Mouse (Mus musculus): ENCODE data around the gene AC124502.3. TPM values are rescaled to one million over a fixed set of nuclear protein-coding genes. Genes with fewer than 3 reads are reported as not detected.

AC124502.3 gene
- polyA plus RNA-seq, 1 experiment from 2014 or later = 2.1 TPM

GRCm38 (mm10) chr19:5004925-5005324 is 33.8 kb upstream of the AC124502.3 start:
- Histone ChIP-seq H3K4me2 (no peak overlapping the region), H3K9ac (no peak overlapping the region), H3K27me3 (peaks cover 12% of the 10 kb centered on the region), H3K4me3 (replicated peaks) (no peak overlapping the region), H3K9me3 (replicated peaks) (no peaks in the 10 kb centered on the region), H3K36me3 (no peaks in the 10 kb centered on the region), H3K27ac (no peak overlapping the region), H3K4me1 (peaks cover 9% of the 10 kb centered on the region)
- no peak for ATAC-seq (replicated peaks; ENCODE audit: low FRiP score)
- 63% methylated on average over 4 of the region's 4 CpGs for WGBS

GRCm38 (mm10) chr19:5013138-5013537 is 25.6 kb upstream of the AC124502.3 start:
- no peak for ATAC-seq (replicated peaks; ENCODE audit: low FRiP score)
- Histone ChIP-seq H3K4me3 (replicated peaks) (no peak overlapping the region), H3K4me2 (no peak overlapping the region), H3K9me3 (replicated peaks) (no peaks in the 10 kb centered on the region), H3K9ac (no peak overlapping the region), H3K36me3 (no peaks in the 10 kb centered on the region), H3K4me1 (peaks cover 13% of the 10 kb centered on the region), H3K27ac (no peak overlapping the region), H3K27me3 (peaks cover 5% of the 10 kb centered on the region; the same call in 1 of the 2 replicates)
- 62% methylated on average over 8 of the region's 8 CpGs for WGBS

DNA sequence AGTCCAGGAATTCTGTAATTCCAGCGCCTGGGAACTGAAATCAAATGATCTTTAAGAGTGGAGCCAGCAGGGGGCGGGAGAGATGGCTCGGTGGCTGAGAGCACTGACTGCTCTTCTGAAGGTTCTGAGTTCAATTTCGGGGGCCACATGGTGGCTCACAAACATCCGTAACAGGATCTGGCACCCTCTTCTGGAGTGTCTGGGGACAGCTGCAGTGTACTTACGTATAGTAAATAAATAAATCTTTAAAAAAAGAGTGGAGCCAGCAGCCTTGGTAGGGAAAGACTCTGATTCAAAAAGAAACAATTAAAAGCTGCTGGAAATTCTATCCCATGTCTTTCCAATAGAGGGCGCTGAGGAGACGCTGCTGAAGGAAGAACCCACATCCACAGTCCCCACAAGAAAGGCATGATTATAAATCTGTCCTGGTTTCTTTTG is 23.7 kb upstream of the AC124502.3 start:
- H3K4me1 ChIP-seq = peaks cover 13% of the 10 kb centered on the region
- ATAC-seq (replicated peaks; ENCODE audit: low FRiP score) = no peak
- no peak overlapping the region for H3K9ac ChIP-seq
- no peak overlapping the region for H3K4me3 ChIP-seq (replicated peaks)
- H3K27ac ChIP-seq = no peak overlapping the region
- H3K36me3 ChIP-seq = no peaks in the 10 kb centered on the region
- H3K27me3 ChIP-seq = peaks cover 5% of the 10 kb centered on the region; the same call in 1 of the 2 replicates
- no peak overlapping the region for H3K4me2 ChIP-seq
- 19% methylated on average over 8 of the region's 8 CpGs for WGBS
- H3K9me3 ChIP-seq (replicated peaks) = no peaks in the 10 kb centered on the region

DNA sequence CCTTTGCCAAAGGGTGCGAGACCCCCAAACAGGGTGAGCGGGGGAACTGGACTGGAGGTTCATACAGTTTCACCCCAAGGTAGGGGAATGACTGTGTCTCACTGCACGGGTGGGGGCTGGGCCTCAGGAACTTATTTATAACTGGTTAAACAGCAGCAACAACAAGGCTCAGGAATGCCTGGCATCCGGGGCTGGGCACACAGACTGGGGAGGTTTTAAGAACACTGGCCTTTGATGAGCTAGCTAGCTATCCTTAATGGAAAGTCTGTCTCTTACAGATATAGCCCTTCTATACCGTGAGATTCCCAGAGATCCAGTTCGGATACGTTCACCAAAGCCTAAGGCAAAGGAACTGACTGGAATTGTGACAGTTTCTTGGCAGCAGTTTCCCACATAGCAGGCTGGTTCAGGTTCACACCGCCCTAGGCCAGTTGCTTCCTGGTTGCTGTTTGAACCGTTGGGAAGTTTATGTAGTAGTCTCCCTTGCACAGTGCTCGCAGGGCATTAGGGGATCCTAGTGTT is 22.4 kb upstream of the AC124502.3 start:
- Histone ChIP-seq H3K27ac (peak overlapping the region; percentile 74), H3K4me2 (peak overlapping the region; percentile 35), H3K9ac (no peak overlapping the region), H3K9me3 (replicated peaks) (no peaks in the 10 kb centered on the region), H3K4me3 (replicated peaks) (no peak overlapping the region), H3K36me3 (no peaks in the 10 kb centered on the region), H3K4me1 (peaks cover 13% of the 10 kb centered on the region), H3K27me3 (peaks cover 5% of the 10 kb centered on the region; the same call in 1 of the 2 replicates)
- ATAC-seq (replicated peaks; ENCODE audit: low FRiP score) = 0 out of 2 replicates have a peak, but pooled peaks have one; percentile 58
- 27% methylated on average over 10 of the region's 10 CpGs for whole genome bisulfite sequencing

GRCm38 (mm10) chr19:5016782-5017181 is 21.9 kb upstream of the AC124502.3 start:
- no peak for ATAC-seq (replicated peaks; ENCODE audit: low FRiP score)
- H3K9ac ChIP-seq = no peak overlapping the region
- peak overlapping the region; percentile 35 for H3K4me2 ChIP-seq
- H3K27me3 ChIP-seq = peaks cover 5% of the 10 kb centered on the region; the same call in 1 of the 2 replicates
- peaks cover 13% of the 10 kb centered on the region for H3K4me1 ChIP-seq
- no peaks in the 10 kb centered on the region for H3K36me3 ChIP-seq
- H3K4me3 ChIP-seq (replicated peaks) = no peak overlapping the region
- 22% methylated on average over 12 of the region's 12 CpGs for WGBS
- no peaks in the 10 kb centered on the region for H3K9me3 ChIP-seq (replicated peaks)
- H3K27ac ChIP-seq = peak overlapping the region; percentile 74

DNA sequence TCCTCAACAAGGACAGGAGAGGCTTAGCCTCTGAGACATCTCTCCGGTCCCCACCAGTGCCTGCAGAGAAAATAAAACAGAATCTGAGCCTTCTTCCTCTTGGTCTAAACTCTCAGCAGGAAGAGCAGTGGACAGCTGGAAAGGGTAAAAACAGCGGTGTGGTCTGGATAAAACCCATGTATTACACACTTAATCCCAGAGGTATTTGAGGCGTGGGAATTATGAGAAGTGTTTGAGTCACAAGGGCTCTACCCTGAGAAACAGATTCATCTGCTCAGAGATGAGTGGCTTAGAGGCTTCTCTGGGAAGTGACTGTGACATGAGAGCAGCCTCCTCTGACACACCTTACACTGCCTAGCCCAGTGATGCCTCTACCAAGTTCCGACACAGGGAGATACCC is 21.1 kb upstream of the AC124502.3 start:
- ATAC-seq (replicated peaks; ENCODE audit: low FRiP score) = no peak
- H3K9ac ChIP-seq = no peak overlapping the region
- H3K27me3 ChIP-seq = peaks cover 5% of the 10 kb centered on the region; the same call in 1 of the 2 replicates
- no peak overlapping the region for H3K4me3 ChIP-seq (replicated peaks)
- H3K4me2 ChIP-seq = no peak overlapping the region
- WGBS = 77% methylated on average over 4 of the region's 4 CpGs
- no peaks in the 10 kb centered on the region for H3K36me3 ChIP-seq
- no peak overlapping the region for H3K27ac ChIP-seq
- H3K9me3 ChIP-seq (replicated peaks) = no peaks in the 10 kb centered on the region
- H3K4me1 ChIP-seq = peaks cover 13% of the 10 kb centered on the region

- H3K9ac ChIP-seq = no peak overlapping the region
- H3K36me3 ChIP-seq = no peaks in the 10 kb centered on the region
- 87% methylated on average over 3 of the region's 3 CpGs for WGBS
- ATAC-seq (replicated peaks; ENCODE audit: low FRiP score) = no peak
- H3K27me3 ChIP-seq = peaks cover 1% of the 10 kb centered on the region; the same call in 1 of the 2 replicates
- no peak overlapping the region for H3K4me3 ChIP-seq (replicated peaks)
- no peaks in the 10 kb centered on the region for H3K9me3 ChIP-seq (replicated peaks)
- no peak overlapping the region for H3K27ac ChIP-seq
- no peak overlapping the region for H3K4me2 ChIP-seq
- H3K4me1 ChIP-seq = peaks cover 15% of the 10 kb centered on the region
These were observed 20.5 kb upstream of the AC124502.3 start for GRCm38 (mm10) chr19:5018191-5018590.

DNA sequence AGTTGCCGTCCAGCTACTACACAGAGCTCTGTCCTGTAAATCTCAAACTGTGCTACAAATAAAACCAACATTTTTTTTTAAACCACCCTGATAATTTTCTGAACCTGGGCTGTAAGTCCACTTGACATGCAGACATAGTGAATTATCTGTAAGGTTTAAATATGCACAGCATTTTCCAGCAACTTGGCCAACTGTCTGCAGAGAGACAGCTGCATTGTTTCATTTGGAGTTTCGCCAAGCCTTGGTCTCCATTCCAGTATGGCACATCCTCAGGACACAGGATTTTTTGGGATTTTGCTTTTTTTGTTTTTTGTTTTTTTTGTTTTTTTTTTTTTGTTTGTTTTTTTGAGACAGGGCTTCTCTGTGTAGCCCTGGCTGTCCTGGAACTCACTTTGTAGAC is 17.3 kb upstream of the AC124502.3 start:
- H3K4me2 ChIP-seq = no peak overlapping the region
- no peaks in the 10 kb centered on the region for H3K27me3 ChIP-seq
- H3K4me1 ChIP-seq = peaks cover 17% of the 10 kb centered on the region
- ATAC-seq (replicated peaks; ENCODE audit: low FRiP score) = no peak
- H3K36me3 ChIP-seq = no peaks in the 10 kb centered on the region; the same call in 1 of the 2 replicates
- 79% methylated on average over 2 of the region's 2 CpGs for WGBS
- H3K9me3 ChIP-seq (replicated peaks) = no peaks in the 10 kb centered on the region
- H3K27ac ChIP-seq = no peak overlapping the region
- no peak overlapping the region for H3K4me3 ChIP-seq (replicated peaks)
- no peak overlapping the region for H3K9ac ChIP-seq

GRCm38 (mm10) chr19:5023621-5024479 is 14.8 kb upstream of the AC124502.3 start, which contains the start of gene Slc29a2:
Slc29a2 (plus strand) TSS chr19:5023860.
- Histone ChIP-seq H3K9me3 (replicated peaks) (no peaks in the 10 kb centered on the region), H3K4me1 (peaks cover 15% of the 10 kb centered on the region), H3K4me3 (replicated peaks) (peak within 1 kb of the TSS; percentile 61), H3K4me2 (peak within 1 kb of the TSS; percentile 81), H3K27me3 (no peaks in the 10 kb centered on the region), H3K36me3 (peaks cover 18% of the 10 kb centered on the region), H3K9ac (peak within 1 kb of the TSS; percentile 54), H3K27ac (peak within 1 kb of the TSS; percentile 90)
- peak; percentile 95 for ATAC-seq (replicated peaks; ENCODE audit: low FRiP score)
- WGBS = under 1% methylated on average over 62 of the region's 62 CpGs

DNA sequence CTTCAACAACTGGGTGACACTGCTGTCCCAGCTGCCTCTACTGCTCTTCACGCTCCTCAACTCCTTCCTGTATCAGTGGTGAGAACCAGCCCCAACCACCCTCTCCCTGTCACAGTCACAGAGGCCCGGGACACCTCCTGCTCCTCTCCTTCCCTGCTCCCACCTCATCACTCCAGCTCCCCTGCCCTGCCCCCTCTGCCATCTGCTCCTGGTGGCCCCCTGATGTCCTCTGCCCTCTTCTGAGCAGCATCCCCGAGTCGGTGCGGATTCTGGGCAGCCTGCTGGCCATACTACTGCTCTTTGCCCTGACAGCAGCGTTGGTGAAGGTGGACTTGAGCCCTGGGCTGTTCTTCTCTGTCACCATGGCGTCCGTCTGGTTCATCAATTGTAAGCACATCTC is 12.6 kb upstream of the AC124502.3 start:
- Histone ChIP-seq H3K27ac (no peak overlapping the region), H3K9ac (no peak overlapping the region), H3K4me1 (peaks cover 15% of the 10 kb centered on the region), H3K36me3 (peaks cover 39% of the 10 kb centered on the region), H3K4me3 (replicated peaks) (no peak overlapping the region), H3K4me2 (no peak overlapping the region), H3K27me3 (no peaks in the 10 kb centered on the region), H3K9me3 (replicated peaks) (no peaks in the 10 kb centered on the region)
- WGBS = 87% methylated on average over 8 of the region's 8 CpGs
- ATAC-seq (replicated peaks; ENCODE audit: low FRiP score) = no peak

GRCm38 (mm10) chr19:5032686-5033085 is 6.0 kb upstream of the AC124502.3 start:
- H3K36me3 ChIP-seq = peaks cover 37% of the 10 kb centered on the region
- no peaks in the 10 kb centered on the region for H3K27me3 ChIP-seq
- ATAC-seq (replicated peaks; ENCODE audit: low FRiP score) = no peak
- H3K9ac ChIP-seq = no peak overlapping the region
- H3K27ac ChIP-seq = no peak overlapping the region
- no peak overlapping the region for H3K4me2 ChIP-seq
- H3K4me3 ChIP-seq (replicated peaks) = no peak overlapping the region
- H3K4me1 ChIP-seq = peaks cover 3% of the 10 kb centered on the region
- 77% methylated on average over 3 of the region's 3 CpGs for WGBS
- no peaks in the 10 kb centered on the region for H3K9me3 ChIP-seq (replicated peaks)

DNA sequence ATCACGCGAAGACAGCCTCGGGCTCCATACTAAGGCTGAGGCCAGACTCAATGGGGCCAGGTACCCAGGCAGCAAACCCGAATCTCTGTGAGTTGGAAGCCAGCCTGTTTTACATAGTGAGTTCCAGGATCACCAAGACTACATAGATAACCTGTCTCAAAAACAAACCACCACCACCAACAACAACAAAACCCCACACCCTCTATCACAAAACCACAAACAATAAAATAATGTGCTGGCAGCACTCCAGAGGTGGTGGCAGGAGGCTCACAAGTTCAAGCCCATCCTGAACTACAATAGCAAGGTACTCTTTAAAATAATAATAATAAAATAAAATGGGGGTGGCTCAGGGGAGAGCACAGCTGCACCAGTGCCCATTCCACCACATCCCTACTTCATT is 2.1 kb upstream of the AC124502.3 start:
- WGBS = 79% methylated on average over 4 of the region's 4 CpGs
- H3K4me2 ChIP-seq = no peak overlapping the region
- H3K36me3 ChIP-seq = peaks cover 2% of the 10 kb centered on the region; the same call in 1 of the 2 replicates
- H3K4me3 ChIP-seq (replicated peaks) = no peak overlapping the region
- no peaks in the 10 kb centered on the region for H3K27me3 ChIP-seq
- H3K9ac ChIP-seq = no peak overlapping the region
- no peaks in the 10 kb centered on the region for H3K9me3 ChIP-seq (replicated peaks)
- peaks cover 25% of the 10 kb centered on the region for H3K4me1 ChIP-seq
- no peak for ATAC-seq (replicated peaks; ENCODE audit: low FRiP score)
- H3K27ac ChIP-seq = no peak overlapping the region

Measured in kidney, embryonic 15.5 days (tissue).